Mouse (Mus musculus) thymus, adult 2 months (tissue): Measurements from ENCODE around the gene Cpne8.

Experiments used
- CTCF ChIP-seq: fragments of 200-500 bp; IDR thresholded peaks from 2 replicates; pipeline ENCODE4 v1.5.1; 2012; ENCODE audit warnings: mild to moderate bottlenecking, control low read depth, low read length, moderate library complexity, borderline replicate concordance; ENCODE audit not compliant: control insufficient read depth, poor library complexity, insufficient read depth; ENCODE audit errors: extremely low read depth
- POLR2A ChIP-seq: fragments of 200-500 bp; IDR thresholded peaks from 2 replicates; pipeline ENCODE4 v1.6.1; 2012; ENCODE audit warnings: mild to moderate bottlenecking, low read length, control low read depth, moderate library complexity; ENCODE audit not compliant: control insufficient read depth, poor library complexity, insufficient read depth; ENCODE audit errors: extremely low read depth

DNA sequence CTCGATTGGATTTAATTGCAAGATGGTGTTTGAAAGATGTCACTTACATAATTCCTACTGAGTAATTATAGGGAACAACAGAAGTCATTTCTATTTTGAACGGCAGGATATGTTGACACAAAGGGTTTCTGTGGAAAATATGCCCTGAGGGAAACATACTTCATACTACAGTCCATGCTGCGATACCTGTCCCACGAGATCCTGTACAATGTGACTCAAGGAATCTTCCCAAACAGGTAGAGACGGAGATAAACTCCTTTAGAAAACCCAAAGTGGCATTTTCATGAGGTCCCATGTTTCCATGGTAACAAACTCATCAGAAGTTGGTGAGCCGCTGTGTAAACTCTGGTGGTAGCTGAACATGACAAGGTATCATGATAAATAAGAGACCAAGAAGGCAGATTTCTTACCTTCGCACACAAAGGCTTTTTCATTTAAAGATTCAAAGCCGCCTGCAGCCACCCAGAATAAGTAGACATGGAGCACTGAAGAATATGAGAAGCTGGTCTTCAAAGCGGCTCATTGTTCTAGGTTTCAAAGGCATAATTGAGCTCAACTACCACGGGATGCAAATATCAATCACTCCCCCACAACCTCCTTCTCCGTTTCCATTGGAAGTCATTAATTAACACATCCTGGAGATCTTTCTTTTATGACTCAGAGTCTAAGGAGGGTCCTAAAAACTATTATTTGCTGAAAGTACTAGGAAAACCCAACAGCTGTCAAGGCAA is 24.4 kb upstream of the Cpne8 start:
- TF ChIP-seq POLR2A (no peak), CTCF (no peak)
